Mouse (Mus musculus) limb, embryonic 15.5 days (tissue): ENCODE measurements around the gene Mxi1. TPM values are rescaled to one million over a fixed set of nuclear protein-coding genes. Genes with fewer than 3 reads are reported as not detected.
"Not testable (repeated sequence)": the region's sequence is repeated elsewhere in the genome, so short reads cannot be mapped to it uniquely, and the experiment has no call there.

Experiments
- ATAC-seq: fragments of 200-750 bp; cut with Nextera tagmentation; 2 replicates; pipeline ENCODE4 v1.8.0; 2017; ENCODE audit warnings: low read depth, moderate TSS enrichment; ENCODE audit not compliant: insufficient number of reproducible peaks, low FRiP score, low TSS enrichment
- H3K27ac ChIP-seq: fragments of 300-500 bp; sonication (generic); 2 replicates; pipeline ENCODE4 v1.5.1; 2015; ENCODE audit warnings: moderate library complexity, mild to moderate bottlenecking, inconsistent platforms
- H3K27me3 ChIP-seq: fragments of 300-500 bp; sonication (generic); 2 replicates; pipeline ENCODE4 v1.6.1; 2015; ENCODE audit warnings: inconsistent platforms
- H3K36me3 ChIP-seq: fragments of 300-500 bp; sonication (generic); 2 replicates; pipeline ENCODE4 v1.6.1; 2015; ENCODE audit warnings: inconsistent platforms
- H3K4me1 ChIP-seq: fragments of 300-500 bp; sonication (generic); 2 replicates; pipeline ENCODE4 v1.6.1; 2015; ENCODE audit warnings: inconsistent platforms
- H3K4me2 ChIP-seq: fragments of 300-500 bp; sonication (generic); 2 replicates; pipeline ENCODE4 v1.6.1; 2015; ENCODE audit warnings: mild to moderate bottlenecking, inconsistent platforms
- H3K4me3 ChIP-seq: fragments of 300-500 bp; sonication (generic); 2 replicates; pipeline ENCODE4 v1.5.1; 2015; ENCODE audit warnings: mild to moderate bottlenecking, inconsistent platforms
- H3K9ac ChIP-seq: fragments of 300-500 bp; sonication (generic); 2 replicates; pipeline ENCODE4 v1.6.1; 2015; ENCODE audit warnings: inconsistent platforms
- H3K9me3 ChIP-seq: fragments of 300-500 bp; sonication (generic); 2 replicates; pipeline ENCODE4 v1.6.1; 2016; ENCODE audit warnings: inconsistent platforms
- WGBS: fragments of 180-500 bp; shearing (Covaris S2); methylation state at CpG from one replicate; pipeline ENCODE4 v1.1.7; 2015; 5-methylcytosine and 5-hydroxymethylcytosine counted together
- polyA plus RNA-seq: library from polyadenylated mRNA; unstranded; fragments of >200 nt; fragmentation: Nextera tagmentation; extraction: Ambion mirVana; gene quantifications from 2 replicates; pipeline ENCODE4 v1.2.1, GENCODE M21; 2015

Mxi1 gene
- polyA plus RNA-seq, 1 experiment from 2014 or later = 40.1 TPM

DNA sequence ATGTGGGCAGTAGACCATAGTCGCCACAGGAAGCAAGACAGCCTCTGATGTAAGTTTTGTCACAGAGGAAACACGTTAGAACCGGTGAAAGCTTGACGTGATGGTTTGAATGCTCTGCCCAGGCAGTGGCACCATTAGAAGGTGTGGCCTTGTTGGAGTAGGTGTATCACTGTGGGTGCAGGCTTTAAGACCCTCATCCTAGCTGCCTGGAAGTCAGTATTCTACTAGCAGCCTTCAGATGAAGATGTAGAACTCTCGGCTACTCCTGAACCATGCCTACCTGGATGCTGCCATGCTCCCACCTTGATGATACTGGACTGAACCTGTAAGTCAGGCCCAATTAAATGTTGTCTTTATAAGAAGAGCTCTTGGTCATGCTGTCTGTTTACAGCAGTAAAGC lies 85.5 kb downstream of the Mxi1 start:
- H3K9ac ChIP-seq, H3K36me3 ChIP-seq, H3K27ac ChIP-seq, H3K4me1 ChIP-seq, ATAC-seq, H3K4me2 ChIP-seq, H3K4me3 ChIP-seq, H3K27me3 ChIP-seq, H3K9me3 ChIP-seq: not testable (repeated sequence)
- whole genome bisulfite sequencing = 65% methylated on average over 5 of the region's 5 CpGs

DNA sequence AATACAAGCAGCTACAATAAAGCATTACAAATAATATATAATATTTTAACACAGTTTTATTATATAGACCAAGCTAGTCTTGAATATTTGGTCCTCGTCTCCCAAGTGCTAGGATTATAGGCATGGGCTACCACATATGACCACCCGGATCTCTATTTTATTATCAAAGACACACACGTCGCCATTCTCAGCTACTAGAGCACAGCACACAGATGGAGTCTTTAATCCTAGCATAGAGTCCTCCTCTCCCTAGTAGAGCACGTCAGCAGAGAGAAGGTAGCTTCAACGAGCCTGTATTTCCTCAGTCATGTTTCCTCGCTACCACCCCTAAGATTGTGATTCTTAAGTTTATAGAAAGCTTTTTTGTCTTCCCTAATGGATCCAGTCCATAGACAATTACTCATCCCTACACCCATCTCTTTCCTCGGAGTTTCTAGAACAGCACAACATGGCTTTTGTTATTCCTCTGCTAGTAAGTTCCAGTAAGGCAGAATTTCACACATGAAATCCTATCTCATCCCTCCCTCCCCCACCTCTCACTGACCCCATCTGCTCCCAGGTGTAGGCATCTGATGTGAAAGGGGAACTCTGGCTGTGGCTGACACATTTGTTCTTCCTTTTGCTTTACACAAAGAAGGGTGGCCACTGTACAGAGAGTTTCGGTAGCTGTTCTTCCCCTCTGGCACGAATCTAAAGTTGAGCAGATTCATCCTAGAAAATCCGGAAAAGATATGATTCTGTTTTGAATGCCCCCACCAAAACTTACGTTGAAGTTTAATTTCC lies 87.3 kb downstream of the Mxi1 start:
- H3K4me1 ChIP-seq = no peaks in the 10 kb centered on the region
- no peak overlapping the region for H3K4me3 ChIP-seq
- H3K4me2 ChIP-seq = no peak overlapping the region
- no peak overlapping the region for H3K27ac ChIP-seq
- H3K27me3 ChIP-seq = no peaks in the 10 kb centered on the region
- no peak overlapping the region for H3K9ac ChIP-seq
- H3K9me3 ChIP-seq = no peaks in the 10 kb centered on the region
- ATAC-seq = no peak
- no peaks in the 10 kb centered on the region for H3K36me3 ChIP-seq
- WGBS = 80% methylated on average over 12 of the region's 12 CpGs

DNA sequence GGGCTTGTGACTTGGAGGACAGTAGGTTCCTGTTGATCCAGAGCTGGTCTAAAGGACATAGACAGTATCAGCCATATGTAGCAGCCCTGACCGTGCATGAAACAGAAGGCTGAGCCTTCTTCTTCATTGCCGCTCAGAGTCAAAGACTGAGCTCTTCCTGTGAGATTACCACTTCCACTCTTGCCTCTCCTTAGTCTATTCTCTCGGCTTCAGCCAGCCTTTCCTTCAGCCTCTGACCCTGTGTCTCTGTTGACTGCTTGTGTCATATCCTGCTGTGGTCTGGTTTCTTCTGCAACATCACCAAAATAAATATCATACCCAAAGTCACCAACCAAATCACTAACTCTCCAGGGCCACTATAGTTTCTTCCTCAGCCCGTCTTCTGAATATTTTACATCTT lies 88.9 kb downstream of the Mxi1 start:
- Histone ChIP-seq H3K4me2 (no peak overlapping the region), H3K4me3 (no peak overlapping the region), H3K9ac (no peak overlapping the region), H3K27me3 (no peaks in the 10 kb centered on the region), H3K4me1 (no peaks in the 10 kb centered on the region), H3K9me3 (no peaks in the 10 kb centered on the region), H3K36me3 (no peaks in the 10 kb centered on the region), H3K27ac (no peak overlapping the region)
- 83% methylated on average over 4 of the region's 4 CpGs for WGBS
- no peak for ATAC-seq

DNA sequence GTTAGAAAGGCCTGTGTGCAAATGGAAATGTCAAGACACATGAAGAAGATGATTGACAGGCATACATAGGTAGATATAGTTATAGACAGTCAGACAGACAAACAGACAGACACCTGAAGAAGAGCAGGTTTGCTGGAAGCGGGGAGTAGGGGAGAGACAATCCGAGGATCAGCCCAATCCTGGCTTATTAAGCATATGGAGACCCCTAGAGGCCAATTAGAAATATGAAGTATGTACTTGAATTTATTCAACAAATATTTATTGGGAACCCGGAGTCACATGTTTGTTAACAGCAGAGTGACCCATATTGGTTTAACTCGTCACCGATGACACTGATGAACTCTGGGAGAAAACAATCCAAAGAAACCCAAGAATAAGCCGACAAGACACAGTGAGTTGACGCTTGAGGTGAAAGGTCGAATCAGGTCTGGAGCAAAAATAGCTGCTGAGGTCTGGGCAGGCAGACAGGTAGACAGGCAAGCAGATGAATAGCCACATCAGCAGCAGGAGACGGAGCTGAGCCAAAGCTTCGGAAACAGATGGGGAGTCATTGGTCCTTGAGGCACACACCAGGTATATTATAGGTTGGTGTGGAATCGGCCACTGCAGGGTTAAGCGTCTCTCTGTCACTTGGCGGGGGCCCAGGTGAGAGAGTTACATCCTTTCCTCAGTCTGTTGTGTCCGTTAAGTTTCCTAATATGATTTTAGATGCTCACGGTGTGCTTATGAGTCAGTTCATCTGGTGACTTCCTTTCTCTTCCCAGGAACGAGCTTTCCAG lies 90.2 kb downstream of the Mxi1 start:
- Histone ChIP-seq H3K4me2 (no peak overlapping the region), H3K9ac (no peak overlapping the region), H3K4me3 (no peak overlapping the region), H3K27ac (no peak overlapping the region), H3K4me1 (no peaks in the 10 kb centered on the region), H3K36me3 (no peaks in the 10 kb centered on the region), H3K9me3 (no peaks in the 10 kb centered on the region), H3K27me3 (no peaks in the 10 kb centered on the region)
- no peak for ATAC-seq
- WGBS = 82% methylated on average over 16 of the region's 16 CpGs

DNA sequence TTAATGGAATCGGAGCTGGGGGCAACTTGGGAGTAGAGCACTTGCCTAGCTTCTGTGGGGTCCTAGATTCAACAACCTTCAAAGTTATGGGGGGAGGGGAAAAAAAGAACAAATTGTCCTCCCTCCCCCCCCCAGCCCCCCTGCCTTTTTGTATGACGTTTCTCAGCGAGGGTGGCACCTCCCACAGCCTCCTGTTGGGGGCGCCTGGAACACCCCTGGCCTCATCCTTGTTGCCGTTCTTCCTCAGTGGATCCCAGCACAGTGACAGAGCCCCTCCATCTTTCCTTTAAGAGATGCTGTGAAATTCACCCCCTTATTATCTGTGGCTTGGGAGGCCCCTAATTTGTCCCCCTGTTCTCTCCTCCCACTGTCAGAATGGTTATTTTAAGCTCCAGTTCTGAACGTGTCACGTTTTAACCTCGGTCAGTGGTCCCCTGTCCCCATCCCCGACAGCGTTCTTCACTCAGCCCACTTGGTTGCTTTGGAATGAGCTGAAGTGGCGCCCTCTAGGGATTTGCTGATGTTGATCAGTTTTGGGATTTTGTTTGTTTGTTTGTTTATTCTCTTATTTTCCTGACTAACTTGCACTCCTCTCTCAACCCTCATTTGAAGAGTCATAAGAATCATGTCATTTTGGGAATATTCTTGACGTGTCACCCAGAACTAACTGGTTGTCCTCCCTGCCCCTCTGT lies 92.6 kb downstream of the Mxi1 start:
- Histone ChIP-seq H3K4me3 (no peak overlapping the region), H3K36me3 (no peaks in the 10 kb centered on the region), H3K4me1 (no peaks in the 10 kb centered on the region), H3K9ac (no peak overlapping the region), H3K9me3 (no peaks in the 10 kb centered on the region), H3K27me3 (no peaks in the 10 kb centered on the region), H3K27ac (no peak overlapping the region), H3K4me2 (no peak overlapping the region)
- no peak for ATAC-seq
- 40% methylated on average over 12 of the region's 12 CpGs for WGBS

DNA sequence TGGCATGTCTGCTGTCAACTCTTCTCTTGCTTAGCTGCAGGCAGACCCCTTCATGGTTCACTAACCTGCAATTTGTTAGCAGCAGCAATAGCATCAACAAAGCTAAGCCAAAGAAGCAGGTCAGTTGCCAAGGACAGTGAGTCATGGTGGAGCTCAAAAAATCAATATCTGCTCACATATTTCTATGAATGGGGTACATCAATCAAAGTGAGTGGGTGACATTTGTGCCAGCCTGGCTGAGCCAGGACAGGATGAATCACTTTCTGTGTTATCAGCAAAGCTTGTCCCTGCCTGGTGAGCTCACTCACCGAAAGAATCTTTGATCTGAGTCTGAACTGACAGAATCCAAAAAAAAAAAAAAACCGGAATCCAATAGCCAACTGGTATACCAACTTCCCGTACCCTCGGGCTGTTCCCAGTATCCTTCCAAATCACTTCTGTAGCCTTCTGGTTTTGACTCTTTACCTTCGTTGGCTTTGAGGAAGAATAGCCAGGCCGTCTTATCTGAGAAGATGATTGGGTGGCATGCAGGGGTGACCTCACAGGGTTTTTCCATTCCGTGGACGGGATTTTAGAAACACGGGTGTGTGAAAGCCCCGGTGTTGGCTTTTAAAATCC lies 94.0 kb downstream of the Mxi1 start:
- WGBS = 87% methylated on average over 10 of the region's 10 CpGs
- H3K27me3 ChIP-seq = no peaks in the 10 kb centered on the region
- no peaks in the 10 kb centered on the region for H3K36me3 ChIP-seq
- H3K9ac ChIP-seq = no peak overlapping the region
- H3K9me3 ChIP-seq = no peaks in the 10 kb centered on the region
- H3K4me2 ChIP-seq = no peak overlapping the region
- H3K4me3 ChIP-seq = no peak overlapping the region
- H3K4me1 ChIP-seq = no peaks in the 10 kb centered on the region
- no peak overlapping the region for H3K27ac ChIP-seq
- ATAC-seq = no peak

DNA sequence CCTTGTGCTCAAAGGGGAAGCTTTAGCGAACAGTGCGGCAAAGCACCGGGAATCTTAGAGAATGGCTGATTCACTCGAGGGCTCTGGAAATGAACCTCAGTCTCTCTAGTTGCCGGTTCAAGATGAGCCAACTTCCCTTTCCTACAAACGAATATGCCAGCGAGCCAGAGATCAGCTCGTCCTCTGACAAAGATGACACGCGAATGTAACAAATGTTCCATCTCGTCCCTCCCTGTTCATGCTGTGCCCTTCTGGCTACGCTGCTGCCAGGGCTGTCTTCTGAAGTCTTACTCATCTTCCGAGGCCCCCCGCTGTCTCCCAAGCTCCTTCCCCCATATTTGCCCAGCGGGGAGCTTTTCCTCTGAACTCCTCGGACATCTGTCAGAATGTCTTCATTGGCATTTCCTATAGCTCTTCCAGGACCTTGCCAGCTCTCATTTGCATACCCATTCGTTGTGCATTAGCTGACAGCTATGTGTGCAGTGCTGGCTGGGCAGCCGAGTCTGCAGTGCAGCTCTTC lies 94.6 kb downstream of the Mxi1 start:
- Histone ChIP-seq H3K9me3 (no peaks in the 10 kb centered on the region), H3K36me3 (no peaks in the 10 kb centered on the region), H3K4me3 (no peak overlapping the region), H3K27ac (no peak overlapping the region), H3K4me1 (no peaks in the 10 kb centered on the region), H3K27me3 (no peaks in the 10 kb centered on the region), H3K9ac (no peak overlapping the region), H3K4me2 (no peak overlapping the region)
- ATAC-seq = no peak
- WGBS = 81% methylated on average over 18 of the region's 18 CpGs

DNA sequence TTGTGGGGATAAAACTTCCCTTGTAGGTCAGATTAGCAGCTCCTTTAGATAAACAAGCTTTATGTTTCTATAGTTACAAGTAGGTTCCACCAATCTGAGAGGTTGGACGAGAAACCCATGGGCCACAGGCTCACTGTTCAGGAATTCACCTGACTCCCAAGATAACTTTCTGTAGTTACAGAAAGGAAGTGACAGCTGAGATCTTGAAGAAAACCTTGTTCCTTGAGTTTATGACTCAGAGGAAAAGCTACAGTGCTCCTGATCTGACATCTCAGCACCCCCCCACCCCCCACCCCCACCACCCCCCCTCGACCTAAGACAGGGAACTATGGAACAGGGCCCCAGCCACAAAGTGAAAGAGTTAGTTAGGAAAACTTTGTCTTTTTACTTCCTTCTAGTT lies 95.5 kb downstream of the Mxi1 start:
- Histone ChIP-seq H3K4me3 (no peak overlapping the region), H3K4me2 (no peak overlapping the region), H3K27me3 (no peaks in the 10 kb centered on the region), H3K9me3 (no peaks in the 10 kb centered on the region), H3K4me1 (no peaks in the 10 kb centered on the region), H3K36me3 (no peaks in the 10 kb centered on the region), H3K27ac (no peak overlapping the region), H3K9ac (no peak overlapping the region)
- no peak for ATAC-seq
- 61% methylated on average over 2 of the region's 2 CpGs for WGBS

DNA sequence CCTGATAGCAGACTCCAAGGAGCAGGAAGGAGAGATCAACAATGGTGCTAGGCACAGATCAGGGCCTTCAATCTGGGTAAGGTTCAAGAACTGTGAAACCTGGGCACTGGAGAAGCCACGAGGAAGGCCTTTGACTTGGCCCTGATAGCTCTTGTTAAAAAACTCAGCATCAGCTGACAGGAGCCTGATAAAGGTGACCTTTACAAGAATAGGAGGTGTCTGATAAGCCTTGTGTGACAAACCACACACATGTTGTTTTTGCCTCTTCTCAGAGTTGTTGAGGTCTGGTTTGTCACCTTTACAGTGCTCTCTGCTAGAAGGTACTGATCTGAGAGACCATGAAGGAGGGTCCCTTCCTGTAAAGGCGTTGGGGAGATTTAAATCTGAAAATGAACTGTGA lies 97.0 kb downstream of the Mxi1 start:
- peaks cover 7% of the 10 kb centered on the region for H3K4me1 ChIP-seq
- H3K4me2 ChIP-seq = no peak overlapping the region
- 80% methylated on average over 2 of the region's 2 CpGs for WGBS
- H3K4me3 ChIP-seq = no peak overlapping the region
- no peak for ATAC-seq
- no peak overlapping the region for H3K27ac ChIP-seq
- no peaks in the 10 kb centered on the region for H3K9me3 ChIP-seq
- no peaks in the 10 kb centered on the region for H3K27me3 ChIP-seq
- H3K9ac ChIP-seq = no peak overlapping the region
- no peaks in the 10 kb centered on the region for H3K36me3 ChIP-seq

DNA sequence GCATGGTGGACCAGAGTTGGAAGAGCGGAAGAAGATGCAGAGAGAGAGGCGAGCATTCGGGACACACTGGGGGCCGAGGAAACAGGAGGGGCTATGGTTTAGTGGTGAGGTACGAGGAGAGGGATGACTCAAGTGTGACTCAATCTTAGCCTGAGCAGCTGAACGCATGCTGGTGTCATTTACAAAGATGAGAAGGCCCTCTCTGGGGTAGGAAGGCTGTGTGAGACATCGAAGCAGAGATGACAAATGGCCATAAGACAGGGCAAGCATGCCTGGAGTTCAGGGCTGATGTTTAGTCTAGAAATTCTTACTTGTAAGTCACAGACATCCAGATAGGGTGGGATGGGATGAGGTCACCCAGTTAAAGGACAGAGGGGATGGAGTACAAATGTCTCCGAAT lies 98.1 kb downstream of the Mxi1 start:
- WGBS = 86% methylated on average over 8 of the region's 8 CpGs
- H3K4me2 ChIP-seq = no peak overlapping the region
- no peaks in the 10 kb centered on the region for H3K36me3 ChIP-seq
- no peak overlapping the region for H3K9ac ChIP-seq
- H3K9me3 ChIP-seq = no peaks in the 10 kb centered on the region
- ATAC-seq = no peak
- H3K4me1 ChIP-seq = peaks cover 10% of the 10 kb centered on the region
- H3K4me3 ChIP-seq = no peak overlapping the region
- H3K27me3 ChIP-seq = no peaks in the 10 kb centered on the region
- H3K27ac ChIP-seq = no peak overlapping the region

DNA sequence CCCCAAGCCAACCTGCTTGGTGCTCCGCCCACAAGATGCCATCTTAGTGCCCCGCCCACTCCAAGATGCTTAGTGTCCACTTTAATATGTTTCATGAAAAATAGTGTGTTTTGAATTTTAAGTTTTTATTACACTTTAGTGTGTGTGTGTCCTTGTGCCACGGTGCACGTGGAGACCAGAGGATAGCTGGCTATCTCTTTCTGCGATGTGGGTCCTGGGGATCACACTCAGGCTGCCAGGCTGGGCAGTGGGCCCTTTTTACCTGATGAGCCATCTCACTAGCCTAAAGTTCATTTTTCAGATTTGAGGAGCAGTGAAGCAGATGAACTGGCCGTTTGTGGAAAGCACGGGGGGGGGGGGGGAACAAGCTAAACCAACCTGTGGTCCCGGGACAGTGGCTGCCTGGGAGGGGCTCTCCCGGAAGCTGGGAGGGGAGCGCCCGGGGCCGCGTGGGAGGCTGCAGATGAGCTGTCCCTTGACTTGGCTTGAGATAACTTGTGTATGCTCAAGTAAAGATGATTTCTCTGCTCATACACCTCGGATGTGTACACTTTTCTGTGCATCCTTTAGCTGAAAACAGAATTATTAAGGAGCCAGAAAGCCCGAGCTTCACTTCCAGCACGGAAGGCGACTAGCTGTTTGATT lies 99.5 kb downstream of the Mxi1 start:
- H3K4me2 ChIP-seq = no peak overlapping the region
- WGBS = 50% methylated on average over 17 of the region's 17 CpGs
- H3K9me3 ChIP-seq = no peaks in the 10 kb centered on the region

More for the DNA sequence above, 99.5 kb downstream of the Mxi1 start:
- ATAC-seq = no peak
- no peaks in the 10 kb centered on the region for H3K27me3 ChIP-seq
- no peak overlapping the region for H3K27ac ChIP-seq
- H3K4me1 ChIP-seq = peaks cover 10% of the 10 kb centered on the region
- H3K36me3 ChIP-seq = no peaks in the 10 kb centered on the region
- no peak overlapping the region for H3K9ac ChIP-seq
- H3K4me3 ChIP-seq = no peak overlapping the region
